Mouse (Mus musculus) liver, embryonic 14.5 days (tissue): ENCODE data around the gene Gorasp2.

Experiments used
- CTCF ChIP-seq: IDR thresholded peaks from 2 replicates; pipeline ENCODE4 v1.5.1; 2016; ENCODE audit warnings: antibody characterized with exemption, low read depth, control low read depth
- EP300 ChIP-seq: IDR thresholded peaks from 2 replicates; pipeline ENCODE4 v1.6.1; 2016; ENCODE audit warnings: antibody characterized with exemption, low read depth

GRCm38 (mm10) chr2:70673445-70674126 lies 12.2 kb downstream of the Gorasp2 start:
- peak; percentile 26; the same call in 1 of the 2 replicates for TF ChIP-seq CTCF
- no peak for TF ChIP-seq EP300
